Mouse (Mus musculus): ENCODE measurements around the gene Acbd5. TPM values are rescaled to one million over a fixed set of nuclear protein-coding genes. Genes with fewer than 3 reads are reported as not detected.
"Not testable (repeated sequence)": the region's sequence is repeated elsewhere in the genome, so short reads cannot be mapped to it uniquely, and the experiment has no call there.

Acbd5 gene
- total RNA-seq (2022) = 10 to 100 TPM; 79.3 to 92.0 (median 82.7) TPM

- DNase-seq (ENCODE audit: low spot score in 2 of 2) = peak; percentile 89 to 96
Measured at GRCm38 (mm10) chr2:23067552-23068369, at the start of gene Acbd5. Gene Acbd5 (plus strand): TSS chr2:23068167.

- DNase-seq (ENCODE audit: low spot score in 2 of 2) = no peak
Measured at GRCm38 (mm10) chr2:23019170-23019569, 48.8 kb upstream of the Acbd5 start.

GRCm38 (mm10) chr2:23021320-23021719, 46.6 kb upstream of the Acbd5 start:
- no peak for DNase-seq (ENCODE audit: low spot score in 2 of 2)

- DNase-seq (ENCODE audit: low spot score in 2 of 2) = no peak
Measured at GRCm38 (mm10) chr2:23021721-23022120, 46.2 kb upstream of the Acbd5 start.

- no peak for DNase-seq (ENCODE audit: low spot score in 2 of 2)
Measured at GRCm38 (mm10) chr2:23023023-23023422, 44.9 kb upstream of the Acbd5 start.

GRCm38 (mm10) chr2:23023714-23024282, 44.2 kb upstream of the Acbd5 start:
- DNase-seq (ENCODE audit: low spot score in 2 of 2) = no peak

GRCm38 (mm10) chr2:23026379-23026778, 41.6 kb upstream of the Acbd5 start:
- no peak for DNase-seq (ENCODE audit: low spot score in 2 of 2)

- no peak for DNase-seq (ENCODE audit: low spot score in 2 of 2)
Measured at GRCm38 (mm10) chr2:23028826-23029225, 39.1 kb upstream of the Acbd5 start.

GRCm38 (mm10) chr2:23030631-23031030, 37.3 kb upstream of the Acbd5 start:
- DNase-seq (ENCODE audit: low spot score in 2 of 2) = no peak

- no peak for DNase-seq (ENCODE audit: low spot score in 2 of 2)
Measured at GRCm38 (mm10) chr2:23034692-23035435, 33.1 kb upstream of the Acbd5 start.

- DNase-seq (ENCODE audit: low spot score in 2 of 2) = no peak
Measured at GRCm38 (mm10) chr2:23035467-23035866, 32.5 kb upstream of the Acbd5 start.

GRCm38 (mm10) chr2:23039082-23040000, 28.6 kb upstream of the Acbd5 start:
- peak in 1 of 2 experiments; percentile 28 for DNase-seq (ENCODE audit: low spot score in 2 of 2)

- peak; percentile 84 to 94 for DNase-seq (ENCODE audit: low spot score in 2 of 2)
Measured at GRCm38 (mm10) chr2:23040001-23040646, 27.8 kb upstream of the Acbd5 start, which contains the start of gene Abi1. Gene Abi1 (minus strand): TSS chr2:23040241.

GRCm38 (mm10) chr2:23040690-23041089, 27.3 kb upstream of the Acbd5 start:
- not testable (repeated sequence) for DNase-seq (ENCODE audit: low spot score in 2 of 2)

- no peak for DNase-seq (ENCODE audit: low spot score in 2 of 2)
Measured at GRCm38 (mm10) chr2:23041457-23041856, 26.5 kb upstream of the Acbd5 start.

- DNase-seq (ENCODE audit: low spot score in 2 of 2) = no peak
Measured at GRCm38 (mm10) chr2:23042189-23042588, 25.8 kb upstream of the Acbd5 start.

GRCm38 (mm10) chr2:23045703-23046102, 22.3 kb upstream of the Acbd5 start:
- DNase-seq (ENCODE audit: low spot score in 2 of 2) = no peak

- no peak for DNase-seq (ENCODE audit: low spot score in 2 of 2)
Measured at GRCm38 (mm10) chr2:23048006-23048405, 20.0 kb upstream of the Acbd5 start.

- DNase-seq (ENCODE audit: low spot score in 2 of 2) = no peak
Measured at GRCm38 (mm10) chr2:23051890-23052289, 16.1 kb upstream of the Acbd5 start.

GRCm38 (mm10) chr2:23052523-23052922, 15.4 kb upstream of the Acbd5 start:
- DNase-seq (ENCODE audit: low spot score in 2 of 2) = no peak

- peak in 1 of 2 experiments; percentile 53 for DNase-seq (ENCODE audit: low spot score in 2 of 2)
Measured at GRCm38 (mm10) chr2:23068370-23068737, 387 bp downstream of the Acbd5 start.
